Mouse (Mus musculus) hindbrain, embryonic 16.5 days (tissue): ENCODE data around the gene Cdpf1. TPM values are rescaled to one million over a fixed set of nuclear protein-coding genes. Genes with fewer than 3 reads are reported as not detected.

Experiments used
- ATAC-seq: fragments of 200-750 bp; cut with Nextera tagmentation; 2 replicates; pipeline ENCODE4 v1.8.0; 2017; ENCODE audit warnings: moderate TSS enrichment, moderate library complexity
- H3K27ac ChIP-seq: fragments of 300-500 bp; sonication (generic); 2 replicates; pipeline ENCODE4 v1.5.1; 2014; ENCODE audit warnings: low read depth, mild to moderate bottlenecking, control low read depth, low read length, moderate library complexity
- H3K27me3 ChIP-seq: fragments of 300-500 bp; sonication (generic); replicated peaks from 2 replicates; pipeline ENCODE4 v1.6.1; 2014; ENCODE audit warnings: low read length; ENCODE audit not compliant: control insufficient read depth, insufficient read depth
- H3K36me3 ChIP-seq: fragments of 300-500 bp; sonication (generic); 2 replicates; pipeline ENCODE4 v1.6.1; 2014; ENCODE audit warnings: mild to moderate bottlenecking, low read length, moderate library complexity, mixed read lengths; ENCODE audit not compliant: control insufficient read depth, insufficient read depth
- H3K4me1 ChIP-seq: fragments of 300-500 bp; sonication (generic); 2 replicates; pipeline ENCODE4 v1.6.1; 2014; ENCODE audit warnings: low read depth, low read length; ENCODE audit not compliant: control insufficient read depth, insufficient read depth
- H3K4me2 ChIP-seq: fragments of 300-500 bp; sonication (generic); 2 replicates; pipeline ENCODE4 v1.6.1; 2014; ENCODE audit warnings: mild to moderate bottlenecking, low read length, control low read depth, moderate library complexity
- H3K4me3 ChIP-seq: fragments of 300-500 bp; sonication (generic); 2 replicates; pipeline ENCODE4 v1.5.1; 2014; ENCODE audit warnings: mild to moderate bottlenecking, low read length, control low read depth, moderate library complexity
- H3K9ac ChIP-seq: fragments of 300-500 bp; sonication (generic); 2 replicates; pipeline ENCODE4 v1.6.1; 2014; ENCODE audit warnings: low read depth, mild to moderate bottlenecking, control low read depth, low read length, moderate library complexity
- H3K9me3 ChIP-seq: fragments of 300-500 bp; sonication (generic); 2 replicates; pipeline ENCODE4 v1.6.1; 2014; ENCODE audit warnings: mild to moderate bottlenecking, low read length, moderate library complexity; ENCODE audit not compliant: control insufficient read depth
- WGBS: fragments of 180-500 bp; shearing (Covaris S2); extraction: QIAGEN DNeasy Blood & Tissue Kit; methylation state at CpG from one replicate; pipeline ENCODE4 v1.1.7; 2014; 5-methylcytosine and 5-hydroxymethylcytosine counted together
- polyA plus RNA-seq: library from polyadenylated mRNA; unstranded; fragments of >200 nt; fragmentation: Nextera tagmentation; extraction: Ambion mirVana; gene quantifications from 2 replicates; pipeline ENCODE4 v1.2.1, GENCODE M21; 2015

Gene Cdpf1
- 21.9 and 24.9 TPM in 2 replicates for polyA plus RNA-seq

GRCm38 (mm10) chr15:85811535-85812277 is at the start of gene Cdpf1:
Gene Cdpf1, minus strand, starts transcription at chr15:85811697.
- Histone ChIP-seq H3K9ac (peak within 1 kb of the TSS; percentile 93), H3K4me2 (peak within 1 kb of the TSS; percentile 72), H3K4me1 (peaks cover 12% of the 10 kb centered on the region), H3K4me3 (peak within 1 kb of the TSS; percentile 82), H3K9me3 (no peaks in the 10 kb centered on the region), H3K36me3 (no peaks in the 10 kb centered on the region), H3K27me3 (no peaks in the 10 kb centered on the region), H3K27ac (peak within 1 kb of the TSS; percentile 94)
- WGBS: 2% methylated on average over 35 of the region's 36 CpGs
- ATAC-seq: peak; percentile 97

GRCm38 (mm10) chr15:85859490-85860031 is 48.1 kb upstream of the Cdpf1 start, which contains the start of gene Gtse1:
Gene Gtse1, plus strand, starts transcription at chr15:85859745.
- ATAC-seq: peak; percentile 99
- Histone ChIP-seq H3K36me3 (no peaks in the 10 kb centered on the region), H3K4me1 (peaks cover 16% of the 10 kb centered on the region), H3K9ac (peak within 1 kb of the TSS; percentile 83), H3K27ac (peak within 1 kb of the TSS; percentile 83), H3K4me3 (peak within 1 kb of the TSS; percentile 56), H3K4me2 (peak within 1 kb of the TSS; percentile 78), H3K27me3 (no peaks in the 10 kb centered on the region), H3K9me3 (no peaks in the 10 kb centered on the region)
- under 1% methylated on average over 42 of the region's 42 CpGs for WGBS

- Histone ChIP-seq H3K36me3 (no peaks in the 10 kb centered on the region), H3K4me3 (peak overlapping the region; percentile 56), H3K9me3 (no peaks in the 10 kb centered on the region), H3K9ac (peak overlapping the region; percentile 83), H3K27ac (peak overlapping the region; percentile 83), H3K4me1 (peaks cover 16% of the 10 kb centered on the region), H3K4me2 (peak overlapping the region; percentile 78), H3K27me3 (no peaks in the 10 kb centered on the region)
- ATAC-seq: peak; percentile 16; the same call in 1 of the 2 replicates
- 7% methylated on average over 15 of the region's 15 CpGs for WGBS
Observed at GRCm38 (mm10) chr15:85858980-85859489, 47.5 kb upstream of the Cdpf1 start.

GRCm38 (mm10) chr15:85851656-85852392 is 40.3 kb upstream of the Cdpf1 start:
- Histone ChIP-seq H3K9me3 (no peaks in the 10 kb centered on the region), H3K36me3 (no peaks in the 10 kb centered on the region), H3K9ac (no peak overlapping the region), H3K27ac (no peak overlapping the region), H3K4me2 (no peak overlapping the region), H3K27me3 (no peaks in the 10 kb centered on the region), H3K4me3 (no peak overlapping the region), H3K4me1 (no peaks in the 10 kb centered on the region)
- ATAC-seq: no peak
- 69% methylated on average over 12 of the region's 12 CpGs for WGBS

- no peak overlapping the region for H3K4me2 ChIP-seq
Observed at GRCm38 (mm10) chr15:85845071-85845470, 33.6 kb upstream of the Cdpf1 start.

GRCm38 (mm10) chr15:85841796-85842360 is 30.4 kb upstream of the Cdpf1 start:
- Histone ChIP-seq H3K27ac (no peak overlapping the region), H3K4me2 (no peak overlapping the region), H3K4me1 (no peaks in the 10 kb centered on the region), H3K9ac (no peak overlapping the region), H3K9me3 (no peaks in the 10 kb centered on the region), H3K36me3 (no peaks in the 10 kb centered on the region), H3K4me3 (no peak overlapping the region), H3K27me3 (no peaks in the 10 kb centered on the region)
- no peak for ATAC-seq
- 84% methylated on average over 5 of the region's 5 CpGs for WGBS

More at GRCm38 (mm10) chr15:85845071-85845470, 33.6 kb upstream of the Cdpf1 start:
- no peak for ATAC-seq
- H3K9ac ChIP-seq: no peak overlapping the region
- H3K27ac ChIP-seq: no peak overlapping the region
- no peaks in the 10 kb centered on the region for H3K9me3 ChIP-seq
- no peaks in the 10 kb centered on the region for H3K27me3 ChIP-seq
- H3K4me3 ChIP-seq: no peak overlapping the region
- H3K4me1 ChIP-seq: no peaks in the 10 kb centered on the region
- no peaks in the 10 kb centered on the region for H3K36me3 ChIP-seq

GRCm38 (mm10) chr15:85840983-85841382 is 29.5 kb upstream of the Cdpf1 start:
- H3K4me2 ChIP-seq: no peak overlapping the region
- no peaks in the 10 kb centered on the region for H3K9me3 ChIP-seq
- H3K27me3 ChIP-seq: no peaks in the 10 kb centered on the region
- WGBS: 39% methylated on average over 6 of the region's 6 CpGs
- ATAC-seq: no peak
- H3K9ac ChIP-seq: no peak overlapping the region
- H3K27ac ChIP-seq: no peak overlapping the region
- H3K4me3 ChIP-seq: no peak overlapping the region
- peaks cover 4% of the 10 kb centered on the region for H3K36me3 ChIP-seq
- no peaks in the 10 kb centered on the region for H3K4me1 ChIP-seq

- Histone ChIP-seq H3K9me3 (no peaks in the 10 kb centered on the region), H3K4me1 (peaks cover 5% of the 10 kb centered on the region; the same call in 1 of the 2 replicates), H3K4me2 (no peak overlapping the region), H3K4me3 (no peak overlapping the region), H3K9ac (no peak overlapping the region), H3K27me3 (no peaks in the 10 kb centered on the region), H3K27ac (no peak overlapping the region), H3K36me3 (peaks cover 4% of the 10 kb centered on the region)
- ATAC-seq: no peak
- 93% methylated on average over 5 of the region's 5 CpGs for WGBS
Observed at GRCm38 (mm10) chr15:85836887-85837286, 25.4 kb upstream of the Cdpf1 start.
